Mouse (Mus musculus) heart, adult 2 months (tissue): Measurements from ENCODE around the gene Nipsnap2. TPM values are rescaled to one million over a fixed set of nuclear protein-coding genes. Genes with fewer than 3 reads are reported as not detected.

ENCODE experiments used
- DNase-seq, 2 experiments: peaks; one replicate each; pipeline ENCODE4 v3.0.0; 2021
- H3K27ac ChIP-seq: fragments of 200-600 bp; 2 replicates; pipeline ENCODE4 v1.8.1; 2022
- H3K27me3 ChIP-seq: fragments of 200-500 bp; 2 replicates; pipeline ENCODE4 v1.6.1; 2012; ENCODE audit warnings: mild to moderate bottlenecking, low read length, inconsistent platforms, mixed read lengths; ENCODE audit not compliant: control insufficient read depth, insufficient read depth
- H3K36me3 ChIP-seq: fragments of 200-500 bp; 2 replicates; pipeline ENCODE4 v1.6.1; 2012; ENCODE audit warnings: low read length, inconsistent platforms; ENCODE audit not compliant: control insufficient read depth, insufficient read depth
- H3K4me1 ChIP-seq: fragments of 200-500 bp; 2 replicates; pipeline ENCODE4 v1.6.1; 2011; ENCODE audit warnings: low read length; ENCODE audit not compliant: control insufficient read depth, insufficient read depth
- H3K4me3 ChIP-seq: fragments of 200-600 bp; 2 replicates; pipeline ENCODE4 v1.8.1; 2022
- H3K79me2 ChIP-seq: fragments of 200-500 bp; replicated peaks from 2 replicates; pipeline ENCODE4 v1.6.1; 2012; ENCODE audit warnings: mild to moderate bottlenecking, inconsistent platforms, low read length, moderate library complexity, mixed read lengths; ENCODE audit not compliant: control insufficient read depth, insufficient read depth
- H3K9ac ChIP-seq: fragments of 200-500 bp; 2 replicates; pipeline ENCODE4 v1.6.1; 2012; ENCODE audit warnings: low read depth, mild to moderate bottlenecking, control low read depth, inconsistent platforms, low read length, mixed read lengths
- CTCF ChIP-seq: fragments of 200-600 bp; IDR thresholded peaks from 2 replicates; pipeline ENCODE4 v1.8.1; 2022; ENCODE audit warnings: antibody characterized with exemption, mild to moderate bottlenecking, moderate library complexity
- EP300 ChIP-seq: fragments of 200-500 bp; IDR thresholded peaks from 2 replicates; pipeline ENCODE4 v1.6.1; 2011; ENCODE audit warnings: low read depth, low read length, control low read depth; ENCODE audit not compliant: insufficient read depth
- POLR2A ChIP-seq: fragments of 200-500 bp; IDR thresholded peaks from 2 replicates; pipeline ENCODE4 v1.6.1; 2011; ENCODE audit warnings: mild to moderate bottlenecking, low read depth, low read length, control low read depth; ENCODE audit not compliant: insufficient read depth
- WGBS: fragments of 180-500 bp; shearing (Covaris S2); methylation state at CpG from one replicate; pipeline ENCODE4 v1.1.7; 2018; 5-methylcytosine and 5-hydroxymethylcytosine counted together
- intact Hi-C: fragments of 180-260 bp; cut with DNase I; formaldehyde crosslinking; loops from one replicate; pipeline ENCODE4 v1.15.1; 2025
- polyA plus RNA-seq: library from polyadenylated mRNA; depleted of rRNA; stranded (reverse); fragments of >200 nt; gene quantifications from 2 replicates; pipeline ENCODE4 v1.2.3, GENCODE M21; 2012
- total RNA-seq, 2 experiments: library from RNA; stranded (reverse); gene quantifications; 2 replicates each; pipeline ENCODE4 v1.2.3; 2021

The Nipsnap2 gene
- total and polyA plus RNA-seq, 3 experiments: 462 to 948 (median 785) TPM

- intact Hi-C loops: loop anchor here (2.0 to 10.0 kb wide), 2 partner anchors 53 to 221 kb away; partner anchors contain the start of gene Sfswap
Measured at GRCm38 (mm10) chr5:129725774-129726392, 1.0 kb downstream of the Nipsnap2 start.

GRCm38 (mm10) chr5:129726784-129727183, 1.9 kb downstream of the Nipsnap2 start:
- DNase-seq: no peak
- H3K79me2 ChIP-seq: 0 out of 2 replicates have a peak, but pooled peaks cover 1% of the 10 kb centered on the region
- TF ChIP-seq CTCF (no peak), POLR2A (no peak), EP300 (no peak)
- no peak overlapping the region; the same call in 1 of the 2 replicates for H3K9ac ChIP-seq
- H3K4me3 ChIP-seq: peak overlapping the region; percentile 82
- 68% methylated on average over 3 of the region's 3 CpGs for WGBS
- H3K36me3 ChIP-seq: peaks cover 2% of the 10 kb centered on the region
- intact Hi-C loops: loop anchor here (10.0 kb wide), 1 partner anchor 222 kb away; the partner anchor contains the start of gene Sfswap
- H3K27ac ChIP-seq: peak overlapping the region; percentile 96
- H3K4me1 ChIP-seq: peaks cover 8% of the 10 kb centered on the region
- no peaks in the 10 kb centered on the region for H3K27me3 ChIP-seq

More at GRCm38 (mm10) chr5:129725774-129726392, 1.0 kb downstream of the Nipsnap2 start:
- TF ChIP-seq POLR2A (no peak), CTCF (no peak), EP300 (no peak)
- peak in 1 of 2 experiments; percentile 15 for DNase-seq
- peaks cover 2% of the 10 kb centered on the region for H3K36me3 ChIP-seq
- H3K4me1 ChIP-seq: peaks cover 8% of the 10 kb centered on the region
- H3K9ac ChIP-seq: peak overlapping the region; percentile 94
- H3K27ac ChIP-seq: peak overlapping the region; percentile 96
- no peaks in the 10 kb centered on the region for H3K27me3 ChIP-seq
- WGBS: 16% methylated on average over 7 of the region's 7 CpGs
- 0 out of 2 replicates have a peak, but pooled peaks cover 1% of the 10 kb centered on the region for H3K79me2 ChIP-seq
- peak overlapping the region; percentile 82 for H3K4me3 ChIP-seq

- WGBS: 24% methylated on average over 11 of the region's 11 CpGs
- H3K4me3 ChIP-seq: no peak overlapping the region; the same call in 1 of the 2 replicates
- no peaks in the 10 kb centered on the region for H3K27me3 ChIP-seq
- peak overlapping the region; percentile 3 for H3K9ac ChIP-seq
- H3K79me2 ChIP-seq: 0 out of 2 replicates have a peak, but pooled peaks cover 1% of the 10 kb centered on the region
- peaks cover 3% of the 10 kb centered on the region for H3K4me1 ChIP-seq
- peaks cover 2% of the 10 kb centered on the region for H3K36me3 ChIP-seq
- peak; percentile 55 to 57 for DNase-seq
- H3K27ac ChIP-seq: peak overlapping the region; percentile 91
- intact Hi-C loops: loop anchor here (10.0 kb wide), 1 partner anchor 224 kb away; the partner anchor contains the start of gene Sfswap
- peak; percentile 42; the same call in 1 of the 2 replicates for TF ChIP-seq POLR2A
- no peak for TF ChIP-seq CTCF
Measured at GRCm38 (mm10) chr5:129729286-129729685, 4.4 kb downstream of the Nipsnap2 start.

GRCm38 (mm10) chr5:129730344-129730743, 5.5 kb downstream of the Nipsnap2 start:
- Histone ChIP-seq H3K4me3 (no peak overlapping the region; the same call in 1 of the 2 replicates), H3K27me3 (no peaks in the 10 kb centered on the region), H3K4me1 (peaks cover 3% of the 10 kb centered on the region), H3K9ac (no peak overlapping the region), H3K36me3 (peaks cover 2% of the 10 kb centered on the region), H3K79me2 (0 out of 2 replicates have a peak, but pooled peaks cover 1% of the 10 kb centered on the region), H3K27ac (peak overlapping the region; percentile 91)
- WGBS: 16% methylated on average over 11 of the region's 11 CpGs
- TF ChIP-seq POLR2A: peak; percentile 48; the same call in 1 of the 2 replicates
- no peak for TF ChIP-seq CTCF
- peak; percentile 100 for TF ChIP-seq EP300
- DNase-seq: peak; percentile 61 to 83
- intact Hi-C loops: no loop called here

- TF ChIP-seq POLR2A: no peak
- TF ChIP-seq EP300: 0 out of 2 replicates have a peak, but pooled peaks have one; percentile 72
- peaks cover 3% of the 10 kb centered on the region for H3K4me1 ChIP-seq
Measured at GRCm38 (mm10) chr5:129731021-129731420, 6.2 kb downstream of the Nipsnap2 start.

GRCm38 (mm10) chr5:129740976-129741375, 16.1 kb downstream of the Nipsnap2 start:
- Histone ChIP-seq H3K4me1 (no peaks in the 10 kb centered on the region), H3K27ac (no peak overlapping the region), H3K79me2 (no peaks in the 10 kb centered on the region), H3K36me3 (no peaks in the 10 kb centered on the region), H3K9ac (no peak overlapping the region), H3K27me3 (no peaks in the 10 kb centered on the region), H3K4me3 (no peak overlapping the region)
- intact Hi-C loops: loop anchor here (1.0 kb wide), 1 partner anchor 130 kb away; no protein-coding TSS in a partner anchor
- no peak for TF ChIP-seq POLR2A
- TF ChIP-seq CTCF: peak; percentile 77
- WGBS: 100% methylated on average over 1 of the region's 1 CpGs
- DNase-seq: no peak

More at GRCm38 (mm10) chr5:129731021-129731420, 6.2 kb downstream of the Nipsnap2 start:
- Histone ChIP-seq H3K79me2 (0 out of 2 replicates have a peak, but pooled peaks cover 1% of the 10 kb centered on the region), H3K27me3 (no peaks in the 10 kb centered on the region), H3K9ac (peak overlapping the region; percentile 35; the same call in 1 of the 2 replicates), H3K27ac (peak overlapping the region; percentile 91), H3K36me3 (peaks cover 2% of the 10 kb centered on the region), H3K4me3 (no peak overlapping the region)
- peak in 1 of 2 experiments; percentile 67 for DNase-seq
- intact Hi-C loops: no loop called here
- 54% methylated on average over 5 of the region's 5 CpGs for WGBS
